Mouse (Mus musculus): Measurements from ENCODE around the gene Arhgap31.
"Not testable (repeated sequence)": the region's sequence is repeated elsewhere in the genome, so short reads cannot be mapped to it uniquely, and the experiment has no call there.

Arhgap31 gene

GRCm38 (mm10) chr16:38688531-38689264, 24.4 kb downstream of the Arhgap31 start:
- DNase-seq (ENCODE audit: low spot score in 2 of 2), result no peak

DNA sequence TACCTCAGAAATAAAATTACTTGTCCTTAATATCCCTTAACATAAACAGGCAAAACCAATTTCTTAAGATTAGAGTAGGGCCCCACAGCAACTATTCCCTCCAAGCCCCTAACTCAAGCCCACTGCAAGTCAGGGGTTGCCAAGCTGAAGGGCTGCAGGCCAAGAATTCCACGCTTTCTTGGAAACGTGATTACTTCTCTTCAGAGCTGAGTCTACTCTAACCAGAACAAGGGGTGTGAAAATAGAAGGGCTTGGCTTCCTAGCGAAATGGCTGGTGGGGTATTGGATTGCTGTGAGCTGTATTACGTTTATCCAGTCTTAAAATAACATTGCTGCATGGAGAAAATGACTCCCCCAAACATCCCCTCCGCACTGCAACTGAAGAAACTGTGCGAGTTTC, 25.4 kb downstream of the Arhgap31 start:
- no peak for DNase-seq (ENCODE audit: low spot score in 2 of 2)

- no peak for DNase-seq (ENCODE audit: low spot score in 2 of 2)
Measured at GRCm38 (mm10) chr16:38683094-38683493, 30.0 kb downstream of the Arhgap31 start.

- no peak for DNase-seq (ENCODE audit: low spot score in 2 of 2)
Measured at GRCm38 (mm10) chr16:38681313-38681712, 31.8 kb downstream of the Arhgap31 start.

GRCm38 (mm10) chr16:38679431-38680021, 33.5 kb downstream of the Arhgap31 start:
- no peak for DNase-seq (ENCODE audit: low spot score in 2 of 2)

DNA sequence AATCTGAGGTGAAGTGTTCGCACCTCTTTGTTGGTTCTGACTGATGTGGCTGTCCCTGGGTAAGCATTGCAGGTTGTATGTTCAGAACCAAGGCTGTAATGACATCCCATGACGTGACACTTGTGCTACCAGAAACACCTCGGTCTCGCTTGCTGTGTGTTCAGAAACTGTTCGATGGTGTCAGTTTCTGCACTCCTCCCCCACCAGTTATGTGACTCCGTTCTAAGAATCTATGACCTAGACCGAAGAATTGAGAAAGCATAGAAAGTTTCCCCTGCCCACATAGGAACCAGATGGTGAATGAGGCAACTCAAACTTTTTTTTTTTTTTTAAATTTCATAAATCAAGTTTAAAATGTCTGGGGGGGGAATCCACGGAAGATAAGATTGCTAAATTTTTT, 34.2 kb downstream of the Arhgap31 start:
- no peak for DNase-seq (ENCODE audit: low spot score in 2 of 2)

GRCm38 (mm10) chr16:38677941-38678340, 35.1 kb downstream of the Arhgap31 start:
- DNase-seq (ENCODE audit: low spot score in 2 of 2), result not testable (repeated sequence)

- DNase-seq (ENCODE audit: low spot score in 2 of 2), result no peak
Measured at GRCm38 (mm10) chr16:38677171-38677570, 35.9 kb downstream of the Arhgap31 start.

DNA sequence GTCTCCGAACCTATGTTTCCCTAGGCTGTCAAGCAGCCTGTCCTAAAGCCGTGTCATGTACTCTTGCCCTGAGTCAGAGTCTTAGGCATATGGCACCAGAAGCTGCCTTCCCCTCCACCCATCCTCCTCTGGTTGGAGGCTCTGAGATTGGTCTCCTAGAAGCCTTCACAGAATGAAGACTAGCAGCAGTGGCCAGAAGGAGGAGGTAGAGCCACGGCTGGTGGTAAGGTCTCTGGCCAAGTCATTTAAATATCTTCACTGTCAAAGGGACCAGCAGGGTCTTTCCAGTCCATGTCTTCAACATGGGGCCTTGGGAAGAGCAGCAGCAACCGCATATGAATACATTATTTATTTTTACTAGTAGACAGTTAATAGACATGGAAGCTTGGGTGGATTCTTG, 36.4 kb downstream of the Arhgap31 start:
- no peak for DNase-seq (ENCODE audit: low spot score in 2 of 2)

GRCm38 (mm10) chr16:38675600-38676335, 37.3 kb downstream of the Arhgap31 start:
- no peak for DNase-seq (ENCODE audit: low spot score in 2 of 2)

- DNase-seq (ENCODE audit: low spot score in 2 of 2), result no peak
Measured at GRCm38 (mm10) chr16:38674891-38675290, 38.2 kb downstream of the Arhgap31 start.

GRCm38 (mm10) chr16:38673511-38673910, 39.6 kb downstream of the Arhgap31 start:
- DNase-seq (ENCODE audit: low spot score in 2 of 2), result no peak

DNA sequence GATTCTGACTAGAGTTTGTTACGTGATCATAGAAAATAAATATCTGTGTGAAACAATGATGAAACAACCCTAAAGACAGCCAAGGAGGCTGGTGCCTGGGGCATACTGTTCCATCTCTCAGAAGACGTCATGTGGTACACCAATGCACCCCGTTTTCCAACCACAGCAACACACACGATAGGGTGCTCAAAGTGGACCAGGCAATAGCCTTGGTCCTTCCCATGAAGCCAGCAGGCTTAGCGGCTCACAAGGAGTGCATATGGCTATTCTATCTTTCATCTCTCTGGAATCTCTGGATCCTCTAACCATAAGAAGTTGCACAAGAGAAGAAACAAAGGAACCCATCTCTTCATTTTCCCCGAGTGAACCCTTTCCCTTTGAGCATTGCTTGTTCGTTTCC, 40.1 kb downstream of the Arhgap31 start:
- DNase-seq (ENCODE audit: low spot score in 2 of 2), result no peak

- no peak for DNase-seq (ENCODE audit: low spot score in 2 of 2)
Measured at GRCm38 (mm10) chr16:38672370-38672769, 40.7 kb downstream of the Arhgap31 start.

DNA sequence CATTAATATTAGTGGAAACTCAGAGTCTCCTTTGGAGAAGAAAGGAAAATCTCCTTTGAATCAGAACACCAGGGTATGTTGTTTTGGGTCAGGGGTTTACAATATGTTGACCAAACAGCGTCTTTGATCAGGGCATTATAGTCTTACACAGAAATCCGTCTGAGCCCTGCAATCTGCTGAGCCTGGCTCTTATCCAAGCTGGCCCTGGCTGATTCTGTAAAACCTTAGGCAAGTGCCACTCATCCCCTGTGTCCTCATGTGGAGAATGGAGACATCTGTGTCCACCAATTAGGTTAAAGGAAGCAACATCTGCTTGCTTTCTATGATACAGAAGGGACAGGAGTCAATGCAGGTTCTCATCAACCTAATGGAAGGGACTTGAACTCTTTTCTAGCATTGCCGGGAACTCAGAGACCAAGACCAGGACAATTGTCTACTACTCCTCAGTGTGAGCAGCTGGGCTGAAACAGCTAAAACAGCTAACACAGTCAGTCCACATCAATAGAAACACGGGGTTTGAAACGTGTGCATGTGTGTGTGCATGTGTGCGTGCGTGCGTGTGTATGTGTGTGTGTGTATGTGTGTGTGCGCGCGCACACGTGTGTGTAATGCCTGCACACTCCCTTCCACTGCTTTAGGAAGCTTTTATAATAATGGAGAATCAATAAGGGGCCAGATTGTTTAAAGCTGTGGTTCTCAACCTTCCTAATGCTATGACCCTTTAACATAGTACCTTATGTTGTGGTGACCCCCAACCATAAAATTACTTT, 42.3 kb downstream of the Arhgap31 start:
- no peak for DNase-seq (ENCODE audit: low spot score in 2 of 2)

DNA sequence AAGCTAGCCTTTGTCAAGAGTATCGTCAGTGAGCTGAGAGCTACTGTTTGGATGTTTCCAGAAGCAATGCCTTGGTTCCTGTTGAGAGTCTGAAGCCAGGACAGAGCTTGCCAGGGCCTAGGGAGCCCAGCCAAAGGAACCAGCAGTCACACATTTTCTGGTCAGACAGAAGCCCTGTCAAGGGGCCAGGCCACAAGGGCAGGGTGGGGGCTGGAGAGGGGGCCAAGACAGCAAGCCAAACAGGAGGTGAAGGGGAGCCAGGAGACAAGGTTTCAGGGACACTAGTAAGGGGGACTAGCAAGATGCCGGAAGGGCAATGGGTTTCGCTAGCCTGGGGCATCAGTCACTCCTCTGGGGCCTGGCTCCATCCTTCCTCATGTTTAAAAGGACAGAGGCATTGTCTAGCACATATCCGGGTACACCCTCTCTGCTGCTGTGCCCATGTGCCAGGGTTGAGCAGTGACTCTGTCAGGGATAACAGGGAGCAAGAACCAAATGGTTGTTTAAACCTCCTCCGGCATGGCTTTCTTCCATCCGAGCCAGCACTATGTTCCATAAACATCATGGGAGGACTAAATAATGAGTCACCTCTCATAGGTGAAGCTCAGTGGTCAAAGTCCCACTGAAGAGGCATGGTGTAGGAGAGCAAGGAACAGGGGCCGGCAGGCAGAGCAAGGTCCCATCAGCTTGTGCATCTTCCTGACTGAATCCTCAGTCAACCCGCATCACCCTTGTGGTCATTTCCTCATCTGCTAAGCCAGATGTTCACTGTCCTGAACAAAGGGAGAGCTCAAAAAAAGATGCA, 44.0 kb downstream of the Arhgap31 start:
- no peak for DNase-seq (ENCODE audit: low spot score in 2 of 2)

GRCm38 (mm10) chr16:38666523-38666922, 46.6 kb downstream of the Arhgap31 start:
- no peak for DNase-seq (ENCODE audit: low spot score in 2 of 2)

DNA sequence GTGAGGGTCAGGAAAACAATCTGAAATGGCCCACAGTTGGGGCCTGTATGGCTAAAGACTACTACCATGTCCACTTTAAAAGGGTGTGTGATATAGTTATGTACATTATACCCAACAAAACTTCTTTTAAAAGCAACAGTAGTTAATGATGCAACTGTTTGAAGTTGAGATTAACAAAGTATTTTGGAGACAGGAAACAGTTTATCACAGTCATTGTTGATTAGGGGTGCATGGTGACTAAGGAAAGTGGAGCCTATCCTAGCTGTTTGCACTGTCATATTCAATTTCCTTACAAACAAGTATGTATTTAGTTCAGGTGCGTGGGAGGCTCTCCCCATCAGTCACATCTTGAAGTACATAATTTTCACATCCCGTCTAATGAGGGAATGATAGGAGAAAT, 47.1 kb downstream of the Arhgap31 start:
- DNase-seq (ENCODE audit: low spot score in 2 of 2), result no peak

DNA sequence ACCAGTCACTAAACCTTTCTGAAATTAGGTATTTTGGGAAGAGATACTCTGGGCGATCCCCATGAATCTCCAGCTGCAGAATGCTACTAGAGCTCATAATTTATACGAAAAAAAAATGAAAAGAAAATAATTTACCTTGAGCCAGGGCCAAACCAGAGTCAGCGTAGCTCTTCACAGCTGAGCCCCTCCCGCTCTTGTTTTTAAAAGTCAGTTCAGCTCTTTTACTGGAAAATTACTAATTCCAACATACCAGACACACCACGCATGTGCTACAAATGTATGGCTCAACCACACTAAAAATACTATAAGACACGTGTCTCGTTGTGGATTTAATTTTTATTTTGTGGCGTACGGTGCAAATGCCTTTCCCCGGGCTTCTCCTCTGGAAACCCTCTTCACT, 50.5 kb downstream of the Arhgap31 start:
- no peak for DNase-seq (ENCODE audit: low spot score in 2 of 2)

GRCm38 (mm10) chr16:38654308-38654707, 58.8 kb downstream of the Arhgap31 start:
- no peak for DNase-seq (ENCODE audit: low spot score in 2 of 2)

DNA sequence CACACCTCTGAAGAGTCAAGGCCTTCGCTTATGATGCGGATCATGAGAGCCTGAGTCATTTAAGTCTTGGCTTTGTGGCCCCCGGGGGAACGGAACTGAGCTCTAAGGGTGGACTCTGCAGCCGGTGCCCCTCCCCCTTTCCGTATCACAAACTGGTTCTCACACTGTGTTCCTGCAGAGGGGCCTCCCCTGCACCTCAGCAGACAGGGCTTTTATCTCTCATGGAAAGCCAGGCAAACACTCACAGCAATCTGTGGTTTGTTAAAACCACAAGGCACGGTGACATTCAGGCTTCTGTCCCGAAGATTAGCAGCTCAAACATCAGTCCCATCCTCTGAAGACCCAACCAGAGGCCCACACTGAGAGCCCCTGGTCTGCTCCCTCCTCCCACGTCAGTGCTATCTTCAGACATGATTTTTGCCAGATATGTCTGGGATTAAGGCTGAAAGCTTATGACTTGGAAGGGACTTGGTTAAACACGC, 59.6 kb downstream of the Arhgap31 start:
- DNase-seq (ENCODE audit: low spot score in 2 of 2), result peak; percentile 26 to 39

Measured in spleen, postnatal 36 days (tissue).